In the genomic region with DNA sequence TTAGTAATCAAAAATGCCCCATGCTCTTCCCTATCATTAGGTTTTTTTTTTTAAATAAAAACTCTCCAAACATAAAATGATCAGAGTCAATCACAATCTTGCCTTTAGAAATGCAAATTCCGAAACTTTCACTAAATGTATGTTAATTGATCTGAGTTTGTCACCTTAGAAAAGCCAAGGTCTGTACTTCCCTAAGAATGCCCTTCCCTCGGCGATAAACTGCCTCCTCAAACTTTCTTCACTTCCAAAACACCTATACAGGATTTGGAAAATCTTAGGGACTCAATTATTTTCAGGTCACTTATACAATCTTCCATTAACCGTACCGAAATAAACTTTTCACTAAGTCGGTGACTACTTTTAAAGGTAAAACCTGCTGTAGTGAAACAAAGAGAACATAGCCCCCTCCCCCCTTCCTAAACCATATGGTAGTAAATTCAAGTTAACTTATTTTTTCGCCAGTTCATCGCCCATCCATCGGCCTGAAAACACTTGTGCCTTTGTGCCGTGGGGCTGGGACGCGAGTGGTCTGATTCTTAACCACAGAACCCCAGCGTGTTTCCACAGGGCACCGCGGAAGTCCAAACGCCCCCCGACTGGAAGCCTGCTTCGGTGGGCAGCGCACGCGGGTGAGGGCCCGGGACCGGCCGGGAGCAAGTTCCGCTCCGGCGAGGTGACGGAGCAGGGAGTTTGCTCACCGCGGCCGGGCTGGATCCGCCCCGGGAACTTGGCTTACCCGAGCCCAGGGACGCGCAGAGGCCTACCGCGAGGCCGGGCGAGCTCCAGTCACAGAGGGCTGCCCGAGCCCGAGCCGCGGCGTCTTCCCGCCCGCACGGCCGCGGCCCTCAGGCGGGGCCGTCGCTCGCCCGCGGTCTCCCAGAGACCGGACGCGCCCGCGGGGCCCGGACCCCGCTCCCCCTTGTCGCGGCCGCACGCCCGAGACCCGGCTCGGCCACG, we compare ENCODE assay signal across 8 mouse cellular contexts. TPM values are rescaled to one million over a fixed set of nuclear protein-coding genes. Genes with fewer than 3 reads are reported as not detected.
A peak's percentile ranks its signal among the peaks of the same experiment; 100 is the strongest.
DNase-seq lines count a peak whose midpoint lies in the region; ATAC-seq lines count a peak whose summit lies in the region.

No protein-coding gene starts in this region.

- peak overlapping the region; percentile 87 for H3K4me2 ChIP-seq in hindbrain, embryonic 16.5 days (ENCODE audit: low read length)

- 1% methylated on average over 41 of the region's 71 CpGs for WGBS in hindbrain, embryonic 16.5 days

- DNase-seq in T-cell, adult 2 months (ENCODE audit: low spot score), result peak; percentile 74
- DNase-seq in cerebellum, postnatal 14 days, result peak; percentile 74
- DNase-seq in frontal cortex, postnatal 25 days (ENCODE audit: low spot score in 2 of 2), result peak; percentile 17 to 37
- peak; percentile 65 to 79 for DNase-seq in left cerebral cortex, postnatal 36 days (ENCODE audit: low spot score in 2 of 2)
- peak; percentile 59 for DNase-seq in mesoderm, embryonic 11.5 days (ENCODE audit: low read depth, low spot score)
- DNase-seq in right cerebral cortex, postnatal 36 days (ENCODE audit: low spot score in 2 of 2), result peak; percentile 30 to 33
- DNase-seq in urinary bladder, postnatal 4 days (ENCODE audit: low spot score in 2 of 2), result peak; percentile 63 to 69

- no peaks in the 10 kb centered on the region for H3K36me3 ChIP-seq in hindbrain, embryonic 16.5 days (ENCODE audit: control insufficient read depth, insufficient read depth, low read length)

- peak overlapping the region; percentile 100 for H3K9ac ChIP-seq in hindbrain, embryonic 16.5 days (ENCODE audit: low read depth, low read length)

- ATAC-seq in hindbrain, embryonic 16.5 days, result peak; percentile 60

- H3K4me3 ChIP-seq in hindbrain, embryonic 16.5 days (ENCODE audit: low read length), result peak overlapping the region; percentile 98

- intact Hi-C loops in left cerebral cortex, postnatal 36 days (cut with DNase I), result loop anchor here (2.0 to 5.0 kb wide), 2 partner anchors 46 to 60 kb away; partner anchors contain the start of gene Tmsb10

- peaks cover 20% of the 10 kb centered on the region for H3K4me1 ChIP-seq in hindbrain, embryonic 16.5 days (ENCODE audit: control insufficient read depth, insufficient read depth, low read depth, low read length)

- no peaks in the 10 kb centered on the region for H3K27me3 ChIP-seq in hindbrain, embryonic 16.5 days (replicated peaks; ENCODE audit: control insufficient read depth, insufficient read depth, low read length)

- H3K27ac ChIP-seq in hindbrain, embryonic 16.5 days (ENCODE audit: low read depth, low read length), result peak overlapping the region; percentile 98

- H3K9me3 ChIP-seq in hindbrain, embryonic 16.5 days (ENCODE audit: control insufficient read depth, low read length), result no peaks in the 10 kb centered on the region

RNA-seq across cellular contexts. Expression of gene Kcmf1, which starts 1.3 kb away (rescaled TPM):
- polyA plus RNA-seq in hindbrain, embryonic 16.5 days (2015; fragmentation: Nextera tagmentation; extraction: Ambion mirVana), result 28.9 and 30.2 TPM in 2 replicates
- 10 to 100 TPM; 64.1 to 71.5 TPM for total RNA-seq in left cerebral cortex, postnatal 36 days (2021)

Comparison
In these comparisons a context has a peak if more than half of its experiments do, and no peak if none do; other contexts are left out.
1. Peak in every context shown above with its lines: DNase-seq, ATAC-seq, H3K4me3 ChIP-seq and H3K27ac ChIP-seq.